Mouse (Mus musculus) adrenal gland (tissue): Measurements from ENCODE around the gene Twf1.

Source experiments
- intact Hi-C: fragments of 180-260 bp; cut with DNase I; formaldehyde crosslinking; loops from one replicate; pipeline ENCODE4 v1.15.1; 2025

The Twf1 gene

DNA sequence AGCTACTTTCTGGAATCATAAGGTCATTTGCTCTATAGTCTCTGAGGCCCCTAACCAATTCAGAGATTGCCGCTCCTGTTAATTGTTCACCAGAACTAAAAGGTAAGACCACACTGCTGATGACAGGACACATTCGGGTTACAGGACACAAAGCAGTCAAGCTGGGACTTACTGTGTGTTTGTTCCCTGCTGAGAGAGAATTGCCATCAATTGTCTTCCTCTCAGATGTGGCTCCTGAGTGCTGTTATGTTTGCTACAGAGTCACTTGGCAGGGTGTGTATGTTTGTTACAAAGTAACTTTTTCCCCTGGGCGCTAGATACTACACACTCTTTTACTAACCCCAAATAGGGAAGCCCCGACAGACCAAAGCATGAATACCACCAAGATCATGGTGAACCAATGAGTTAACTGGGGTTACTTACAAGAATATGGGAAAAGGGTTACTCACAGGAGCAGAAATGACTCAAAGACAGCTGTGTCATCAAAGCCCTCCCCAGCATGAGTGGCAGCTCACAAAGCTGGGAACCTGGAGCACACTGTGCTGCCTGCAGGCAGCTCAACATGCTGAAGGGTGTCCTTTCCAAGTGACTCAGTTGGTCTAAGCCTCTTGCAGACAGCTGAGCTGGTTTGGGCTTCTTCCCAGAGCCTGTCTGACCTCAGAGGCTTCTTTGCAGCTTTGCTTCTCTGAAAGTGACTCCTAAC lies 15.0 kb downstream of the Twf1 start:
- intact Hi-C loops: no loop called here

DNA sequence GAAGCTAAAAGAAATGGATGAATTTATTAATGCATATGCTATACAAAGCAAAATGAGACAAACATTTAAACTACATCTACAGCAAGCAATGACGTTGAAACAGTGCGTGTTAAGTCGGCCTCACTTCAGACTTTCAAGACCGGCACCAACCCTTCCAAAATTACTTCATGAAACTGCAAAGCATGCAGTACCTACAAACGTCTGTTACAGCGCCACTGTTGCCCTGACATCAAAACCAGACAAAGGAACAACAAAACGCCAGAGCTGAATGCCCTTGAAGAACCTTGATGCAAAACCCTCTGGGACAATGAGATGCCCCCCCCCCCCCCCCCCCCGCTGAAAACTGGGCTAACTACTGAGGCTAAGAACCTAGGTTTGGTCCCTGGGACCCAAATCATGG lies 16.9 kb downstream of the Twf1 start:
- intact Hi-C loops: no loop called here

DNA sequence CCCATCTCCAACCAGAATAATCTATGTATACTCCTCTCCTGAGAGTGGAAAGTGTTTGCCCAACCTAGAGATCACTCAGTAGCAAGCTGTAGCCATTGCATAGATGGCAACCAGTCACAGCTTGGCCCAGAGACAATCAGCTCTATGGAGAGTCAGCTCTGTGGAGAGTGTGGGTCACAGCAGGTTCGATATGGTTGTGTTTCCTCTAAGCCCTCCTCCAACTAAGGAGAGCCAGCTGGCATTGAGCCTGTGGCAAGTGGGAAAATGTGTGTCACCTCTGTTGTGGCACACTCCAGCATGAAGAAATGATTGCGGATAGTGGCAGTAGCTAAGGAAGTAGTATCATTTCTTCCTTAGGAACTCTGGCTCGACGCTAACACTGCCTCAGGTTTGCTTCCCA lies 18.2 kb downstream of the Twf1 start:
- intact Hi-C loops: no loop called here

DNA sequence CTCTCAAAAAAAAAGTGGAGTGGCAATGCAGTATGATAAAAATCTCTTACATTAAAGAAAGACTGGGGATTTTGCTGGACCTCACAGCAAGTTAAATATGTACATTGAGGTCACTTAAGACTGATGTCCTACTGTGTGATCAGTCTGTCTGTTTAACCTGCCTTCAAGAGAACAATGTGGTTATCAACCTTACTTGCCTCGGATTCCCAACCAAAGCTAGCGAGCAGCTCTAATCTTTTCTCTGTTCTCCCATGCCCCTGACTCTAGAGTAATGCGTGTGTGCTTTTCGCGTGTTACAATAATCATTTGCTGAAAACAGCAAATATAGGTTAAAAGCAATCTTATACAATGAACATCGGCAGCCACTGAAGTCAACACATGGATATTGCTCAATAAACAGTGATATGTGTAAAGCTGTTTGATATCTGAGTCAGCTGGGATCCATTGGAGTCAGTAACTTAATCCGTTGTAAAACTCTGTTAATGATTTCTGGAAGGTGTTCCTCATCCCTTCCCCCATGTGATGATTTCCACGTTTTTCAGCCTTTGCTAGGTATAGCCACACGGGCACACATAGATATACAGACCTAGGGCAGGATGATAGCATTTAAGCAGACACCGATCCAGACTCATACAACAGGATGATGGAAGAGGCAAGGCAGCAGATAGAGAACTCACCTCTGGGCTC lies 21.1 kb downstream of the Twf1 start:
- intact Hi-C loops: no loop called here

DNA sequence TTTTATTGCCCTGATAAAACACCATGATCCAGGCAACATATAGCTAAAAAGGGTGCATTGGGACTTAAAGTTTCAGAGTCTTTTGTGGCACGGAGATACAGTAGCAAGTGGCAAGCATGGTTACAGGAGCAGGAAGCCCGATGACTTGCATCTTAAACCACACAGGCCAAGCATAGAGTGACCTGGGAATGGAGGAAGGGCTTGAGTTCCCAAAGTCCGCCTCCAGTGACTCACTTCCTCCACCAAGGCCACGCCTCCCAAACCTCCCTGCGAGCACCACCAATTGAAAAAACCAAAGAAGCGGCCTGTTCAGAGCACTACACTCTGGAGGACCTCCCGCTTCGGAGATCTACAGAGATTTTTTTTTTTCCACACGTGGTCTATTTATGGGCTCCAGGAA lies 23.8 kb downstream of the Twf1 start:
- intact Hi-C loops: no loop called here

DNA sequence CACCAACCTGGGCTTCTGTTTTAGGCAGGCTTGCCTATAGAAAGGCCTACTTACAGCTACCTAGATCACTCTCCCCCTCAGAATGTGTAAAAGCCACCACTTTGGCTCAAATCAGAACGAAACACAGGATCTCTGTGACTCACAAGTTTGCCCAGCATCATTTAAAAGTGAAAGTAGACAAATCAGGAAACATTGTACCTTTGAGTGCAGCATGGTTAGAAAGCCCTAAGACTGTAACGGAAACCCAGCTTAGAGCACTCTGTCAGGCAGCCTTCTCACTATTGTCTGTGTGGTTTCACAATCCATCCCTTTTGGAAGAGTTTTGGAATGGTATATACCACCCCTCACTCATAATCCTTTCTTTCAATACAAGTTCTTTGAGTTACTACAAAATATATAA lies 24.8 kb downstream of the Twf1 start:
- intact Hi-C loops: no loop called here

DNA sequence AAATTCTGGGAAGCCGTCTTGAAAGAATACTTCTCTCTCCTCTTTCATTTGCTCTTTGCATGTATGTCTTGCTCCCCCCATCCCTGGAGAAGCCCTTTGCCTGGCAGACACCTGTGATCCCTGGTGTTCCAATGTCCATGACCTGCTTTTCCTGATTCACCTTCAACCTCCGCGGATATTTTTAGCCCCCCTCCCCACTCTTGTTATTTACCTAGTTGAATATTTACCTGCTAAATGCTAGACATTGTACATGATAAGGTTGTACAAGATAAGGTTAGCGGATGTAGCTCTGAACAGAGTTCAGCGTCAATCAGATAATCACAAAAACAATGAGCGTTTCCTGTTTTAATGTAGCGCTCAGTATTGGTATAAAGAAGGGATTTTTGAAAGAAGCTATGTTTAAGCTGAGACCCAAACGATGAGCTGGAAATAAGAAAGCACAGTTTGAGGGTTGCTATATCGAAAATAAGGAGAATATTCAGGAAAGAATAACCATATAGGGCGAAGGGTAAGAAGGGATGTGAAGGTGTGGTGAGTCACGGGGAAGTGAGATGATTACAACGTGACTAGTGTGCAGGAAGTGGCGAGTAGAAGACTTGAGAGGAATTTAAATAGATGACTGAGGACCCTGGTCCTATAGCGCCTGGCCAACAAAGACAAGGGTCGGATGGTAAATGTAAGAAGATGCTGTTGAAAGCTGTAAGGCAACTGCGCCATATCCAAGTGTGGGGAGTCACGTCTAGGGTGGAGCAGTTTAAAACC lies 30.6 kb downstream of the Twf1 start:
- intact Hi-C loops: loop anchor here (5.0 kb wide), 1 partner anchor 43 kb away; no protein-coding TSS in a partner anchor

DNA sequence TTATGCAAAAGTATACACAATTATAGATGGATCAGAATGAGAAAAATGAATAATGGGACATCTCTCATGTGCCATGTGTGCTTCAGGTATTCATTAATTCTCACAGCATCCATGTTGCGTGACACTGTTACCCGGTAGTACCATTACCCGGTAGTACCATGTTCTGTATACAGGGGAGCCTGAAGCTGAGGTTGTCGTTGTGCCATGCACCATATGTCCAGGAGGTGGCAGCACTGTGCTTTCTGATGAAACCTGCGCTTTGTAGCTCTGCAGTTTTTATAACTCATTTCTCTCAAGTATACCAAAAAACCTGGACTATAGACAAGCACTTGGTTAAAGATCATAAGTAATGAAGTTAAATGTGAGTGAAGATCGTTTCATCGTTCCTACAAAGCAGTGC lies 32.2 kb downstream of the Twf1 start:
- intact Hi-C loops: loop anchor here (1.0 to 5.0 kb wide), 2 partner anchors 45 to 104 kb away; no protein-coding TSS in a partner anchor

DNA sequence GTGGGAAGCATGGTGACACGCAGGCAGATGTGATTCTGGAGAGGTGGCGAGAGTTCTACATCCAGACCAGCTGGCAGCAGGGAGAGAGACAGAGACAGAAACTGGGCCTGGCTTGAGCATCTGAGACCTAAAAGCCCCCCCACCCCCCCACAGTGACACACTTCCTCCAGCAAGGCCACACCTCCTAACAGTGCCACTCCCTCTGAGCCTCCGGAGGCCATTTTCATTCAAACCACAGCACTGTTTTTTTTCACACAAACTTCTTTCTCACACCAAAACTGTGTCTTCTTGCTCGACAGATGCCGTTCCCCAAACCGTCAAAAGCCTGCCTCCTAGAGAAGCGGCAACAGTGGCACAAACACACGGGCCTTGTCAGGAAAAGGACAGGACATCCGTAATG lies 36.2 kb downstream of the Twf1 start:
- intact Hi-C loops: no loop called here

DNA sequence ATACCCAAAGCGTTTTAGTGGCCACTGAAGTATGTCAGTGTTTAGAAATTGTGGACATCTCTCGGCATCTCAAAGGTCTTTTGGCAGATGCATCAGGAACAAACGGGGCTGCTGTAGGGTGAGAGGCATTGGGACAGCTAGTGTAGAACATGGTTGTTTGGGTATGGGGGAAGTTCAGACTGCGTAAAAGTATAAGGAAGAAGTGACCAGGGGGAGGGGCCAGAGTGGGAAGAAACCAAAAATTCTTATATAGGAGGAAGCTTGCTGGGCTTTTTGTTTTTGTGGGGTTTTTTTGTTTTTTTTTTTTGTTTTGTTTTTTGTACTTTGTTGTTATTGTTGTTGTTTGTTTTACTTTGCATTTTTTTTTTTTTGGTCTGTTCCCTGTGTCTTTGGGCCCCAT lies 44.8 kb downstream of the Twf1 start:
- intact Hi-C loops: no loop called here

DNA sequence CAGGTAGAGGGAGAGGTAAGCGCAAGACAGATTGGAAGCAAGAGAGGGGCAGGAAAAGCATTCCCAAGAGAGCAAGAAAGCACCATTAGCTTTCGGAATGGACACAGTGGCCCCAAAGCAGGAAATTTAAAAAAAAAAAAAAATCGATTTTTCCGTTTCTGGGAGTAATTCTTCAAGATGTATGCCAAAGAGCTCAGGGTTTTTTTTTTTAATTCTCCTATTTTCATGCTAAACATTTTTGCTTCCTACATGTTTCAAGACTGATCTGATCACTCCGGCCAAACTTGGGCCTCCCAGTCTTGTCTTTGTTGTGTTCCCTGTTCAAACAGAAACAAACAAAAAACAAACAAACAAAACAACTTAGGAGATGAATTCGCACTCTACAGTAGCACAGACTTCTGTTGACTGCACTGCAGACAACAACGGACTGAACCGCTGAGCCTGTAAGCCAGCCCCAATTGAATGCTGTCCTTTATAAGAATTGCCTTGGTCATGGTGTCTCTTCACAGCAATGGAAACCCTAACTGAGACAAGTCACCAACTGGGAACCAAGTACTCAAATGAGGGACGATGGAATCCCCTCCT lies 45.5 kb downstream of the Twf1 start:
- intact Hi-C loops: no loop called here

DNA sequence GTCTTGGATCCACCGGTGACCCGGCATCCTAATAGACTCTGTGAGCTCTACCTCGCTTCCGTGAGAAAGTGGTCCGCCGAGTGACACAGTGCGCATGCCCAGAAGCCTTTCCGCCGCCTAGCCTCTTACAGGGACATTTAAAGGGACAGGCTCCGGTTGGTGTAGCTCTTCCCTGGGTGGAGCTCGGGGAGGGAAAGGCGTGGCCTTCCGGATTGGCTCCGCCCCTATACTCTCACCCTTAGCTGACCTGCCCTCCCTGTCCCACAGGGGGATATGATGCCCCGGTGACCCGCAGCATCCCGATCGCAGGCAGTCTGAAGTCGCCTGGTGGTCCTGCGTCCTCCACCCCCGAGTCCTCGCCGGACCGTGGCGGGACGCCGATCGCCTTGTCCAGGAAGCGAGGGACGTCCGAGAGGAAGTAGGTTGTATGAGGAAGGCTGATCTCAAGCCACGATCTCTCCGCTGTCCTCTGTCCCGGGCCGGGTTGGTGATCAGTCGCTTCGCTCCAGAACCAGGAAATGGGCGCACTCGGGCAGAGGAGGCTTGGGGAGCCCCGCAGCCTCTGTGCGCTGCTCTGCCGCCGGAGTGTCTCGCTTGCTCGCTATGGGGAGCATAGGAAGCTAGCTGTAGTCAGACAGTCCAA lies 46.2 kb downstream of the Twf1 start, which contains the start of the genes Pus7l and Irak4:
TSS of gene Pus7l (minus strand) at position 139 of the 643 bp plus-strand sequence.
TSS of gene Irak4 (plus strand) at position 235 of the 643 bp plus-strand sequence.
- intact Hi-C loops: no loop called here

DNA sequence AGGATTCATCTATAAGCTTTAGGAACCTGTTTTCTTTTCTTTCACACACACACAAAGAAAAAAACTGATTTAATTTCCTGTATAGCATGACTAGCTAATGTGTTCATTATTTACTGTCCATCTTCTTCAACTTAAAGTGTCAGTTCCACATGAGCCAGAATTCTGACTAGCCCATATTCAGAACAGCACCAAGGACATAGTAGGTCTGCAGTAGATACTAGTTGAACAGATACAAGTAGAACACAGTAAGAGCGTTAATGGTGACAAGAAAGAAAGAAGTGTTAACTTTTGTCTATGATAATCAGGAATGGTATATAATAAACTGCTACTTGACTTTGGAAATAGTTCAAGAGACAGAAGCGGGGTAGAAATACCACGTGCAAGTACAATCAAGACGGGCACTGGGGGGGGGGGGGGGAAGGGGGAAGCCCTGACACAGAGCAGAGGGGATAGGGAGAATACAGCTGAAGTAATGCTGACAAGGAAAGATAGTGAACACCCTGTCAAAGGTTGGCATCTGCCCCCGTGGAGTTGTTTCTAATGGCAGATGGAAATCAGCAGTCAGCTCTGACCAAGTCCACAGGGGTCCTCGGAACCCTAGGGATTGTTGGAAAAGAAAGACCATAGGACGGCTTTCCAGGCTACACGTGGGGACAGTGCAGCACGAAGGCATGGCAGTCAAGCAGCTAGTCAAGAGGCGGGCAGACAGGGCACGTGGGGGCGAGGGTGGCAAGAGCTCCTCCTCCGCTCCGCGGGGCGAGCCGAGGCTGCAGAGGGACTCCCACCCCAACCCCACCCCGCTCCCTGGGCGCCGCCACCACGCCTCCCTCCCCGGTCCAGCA lies 46.9 kb downstream of the Twf1 start:
- intact Hi-C loops: no loop called here

DNA sequence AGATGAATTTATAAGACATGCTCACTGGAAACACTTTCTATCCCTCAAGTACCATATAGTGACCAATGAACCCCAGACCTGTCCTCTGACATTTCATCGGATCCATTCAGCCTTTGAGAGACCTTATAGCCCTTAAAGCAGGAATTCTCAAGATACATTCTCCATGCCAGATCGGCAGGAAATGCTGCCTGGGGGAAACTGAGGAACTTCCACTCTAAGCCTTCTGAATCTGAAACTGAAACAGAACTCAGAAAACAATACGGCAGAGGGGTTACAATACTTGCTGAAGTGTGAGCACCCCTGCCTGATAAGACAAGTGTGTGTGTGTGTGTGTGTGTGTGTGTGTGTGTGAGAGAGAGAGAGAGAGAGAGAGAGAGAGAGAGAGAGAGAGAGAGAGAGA lies 50.4 kb downstream of the Twf1 start:
- intact Hi-C loops: no loop called here

DNA sequence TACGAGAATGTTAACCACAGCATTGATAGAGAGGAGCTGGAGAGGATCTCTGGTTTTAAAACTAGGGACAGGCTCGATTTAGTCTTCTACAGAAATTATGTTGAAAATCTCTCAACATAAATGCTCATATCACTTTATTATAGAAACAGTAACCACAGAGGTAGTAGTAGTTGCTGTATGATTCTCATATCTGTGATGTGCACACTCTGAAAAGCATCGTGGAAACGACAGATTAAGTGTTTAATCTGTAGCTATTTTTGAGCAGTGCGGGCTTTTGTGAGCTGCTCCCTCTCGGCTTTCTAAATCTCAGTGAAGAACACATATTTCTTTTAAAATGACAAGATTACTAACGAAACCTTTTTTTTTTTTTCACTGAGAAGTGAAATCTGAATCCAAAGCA lies 54.2 kb downstream of the Twf1 start:
- intact Hi-C loops: no loop called here

DNA sequence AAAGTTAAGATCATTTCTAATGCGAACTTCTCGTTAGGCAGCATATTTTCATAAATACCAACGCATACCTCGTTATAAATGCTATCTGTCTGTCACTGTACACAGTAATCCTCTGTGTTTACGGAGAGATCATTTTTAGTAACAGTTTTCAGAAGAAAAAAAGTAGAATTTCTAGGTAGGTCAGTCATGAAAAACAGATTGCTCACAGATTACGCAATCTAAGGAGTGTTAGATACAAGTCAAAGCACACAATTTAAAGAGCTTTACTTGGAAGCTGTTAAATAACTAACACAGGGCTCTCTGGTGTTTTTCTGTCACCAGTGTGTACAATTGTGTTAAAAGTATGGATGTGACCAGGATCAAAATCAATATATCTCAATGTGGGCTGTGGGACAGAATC lies 56.7 kb downstream of the Twf1 start:
- intact Hi-C loops: no loop called here

DNA sequence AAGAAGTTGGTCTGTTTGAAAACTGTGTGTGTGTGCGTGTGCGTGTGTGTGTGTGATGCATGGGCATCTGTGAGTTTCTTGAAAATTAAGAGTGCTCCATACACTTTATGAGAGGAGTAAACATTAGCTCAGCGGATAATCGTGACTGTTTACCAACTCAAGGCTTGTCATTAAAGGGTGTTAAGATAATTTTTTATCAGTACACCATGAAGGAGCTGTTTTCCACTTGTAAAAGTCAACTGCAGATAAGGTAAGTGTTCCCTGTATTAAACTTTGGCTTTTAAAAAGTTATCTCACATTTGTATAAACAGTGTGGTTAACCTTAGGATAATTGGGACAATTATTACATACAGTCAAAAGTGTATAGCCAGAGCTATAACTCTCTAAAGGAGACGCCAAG lies 57.4 kb downstream of the Twf1 start:
- intact Hi-C loops: no loop called here

DNA sequence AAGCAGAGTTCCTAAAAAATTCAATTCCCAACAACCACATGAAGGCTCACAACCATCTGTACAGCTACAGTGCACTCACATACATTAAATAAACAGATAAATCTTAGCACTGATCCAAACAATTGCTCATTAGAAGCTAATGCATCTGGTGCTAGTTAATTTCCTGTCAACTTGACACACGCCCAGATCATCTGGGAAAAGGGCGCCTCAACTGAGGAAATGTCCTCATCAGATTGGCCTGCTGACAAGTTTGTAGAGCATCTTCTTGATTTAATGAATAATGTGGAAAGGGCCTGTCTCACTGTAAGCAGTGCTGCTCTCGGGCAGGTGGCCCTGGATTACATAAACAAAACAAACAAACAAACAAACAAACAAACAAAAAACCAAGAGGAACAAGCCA lies 59.2 kb downstream of the Twf1 start:
- intact Hi-C loops: no loop called here
